Mouse (Mus musculus) cerebellum, adult 18-20 months (tissue): ENCODE data around the gene Cdk6.
"Not testable (repeated sequence)": the region's sequence is repeated elsewhere in the genome, so short reads cannot be mapped to it uniquely, and the experiment has no call there.

Experiments
- DNase-seq, 2 experiments: peaks; one replicate each; pipeline ENCODE4 v3.0.0; 2021

Gene Cdk6

GRCm38 (mm10) chr5:3341111-3341911 is at the start of gene Cdk6:
Gene Cdk6 (plus strand): TSS chr5:3341485.
- DNase-seq: peak; percentile 2 to 8

GRCm38 (mm10) chr5:3293666-3294065 is 47.6 kb upstream of the Cdk6 start:
- DNase-seq: no peak

GRCm38 (mm10) chr5:3300801-3301457 is 40.4 kb upstream of the Cdk6 start:
- no peak for DNase-seq

- DNase-seq: no peak
Observed at GRCm38 (mm10) chr5:3301535-3301934, 39.8 kb upstream of the Cdk6 start.

GRCm38 (mm10) chr5:3303876-3304275 is 37.4 kb upstream of the Cdk6 start:
- DNase-seq: no peak

GRCm38 (mm10) chr5:3306146-3306545 is 35.1 kb upstream of the Cdk6 start:
- no peak for DNase-seq

GRCm38 (mm10) chr5:3309122-3309521 is 32.2 kb upstream of the Cdk6 start:
- no peak for DNase-seq

- DNase-seq: no peak
Observed at GRCm38 (mm10) chr5:3309587-3309986, 31.7 kb upstream of the Cdk6 start.

- DNase-seq: not testable (repeated sequence)
Observed at GRCm38 (mm10) chr5:3311156-3311555, 30.1 kb upstream of the Cdk6 start.

- not testable (repeated sequence) for DNase-seq
Observed at GRCm38 (mm10) chr5:3317724-3318123, 23.6 kb upstream of the Cdk6 start.

GRCm38 (mm10) chr5:3320225-3320624 is 21.1 kb upstream of the Cdk6 start:
- DNase-seq: no peak

GRCm38 (mm10) chr5:3322052-3322451 is 19.2 kb upstream of the Cdk6 start:
- DNase-seq: no peak

- DNase-seq: no peak
Observed at GRCm38 (mm10) chr5:3324116-3324515, 17.2 kb upstream of the Cdk6 start.

GRCm38 (mm10) chr5:3329361-3329760 is 11.9 kb upstream of the Cdk6 start:
- no peak for DNase-seq

- DNase-seq: no peak
Observed at GRCm38 (mm10) chr5:3330932-3331331, 10.4 kb upstream of the Cdk6 start.

- not testable (repeated sequence) for DNase-seq
Observed at GRCm38 (mm10) chr5:3333019-3333418, 8.3 kb upstream of the Cdk6 start.

GRCm38 (mm10) chr5:3340340-3341058 is 786 bp upstream of the Cdk6 start:
- not testable (repeated sequence) for DNase-seq

GRCm38 (mm10) chr5:3341931-3342770 is 866 bp downstream of the Cdk6 start:
- peak; percentile 1 to 15 for DNase-seq

- DNase-seq: peak; percentile 1 to 9
Observed at GRCm38 (mm10) chr5:3342771-3343565, 1.7 kb downstream of the Cdk6 start.

- peak; percentile 1 to 26 for DNase-seq
Observed at GRCm38 (mm10) chr5:3343566-3344080, 2.3 kb downstream of the Cdk6 start.

- DNase-seq: peak; percentile 45 to 61
Observed at GRCm38 (mm10) chr5:3344081-3344631, 2.9 kb downstream of the Cdk6 start.
